Mouse (Mus musculus) layer of hippocampus, adult 6 months (tissue): ENCODE data around the gene Mrgprb4. TPM values are rescaled to one million over a fixed set of nuclear protein-coding genes. Genes with fewer than 3 reads are reported as not detected.

Experiments used
- long read RNA-seq, 2 experiments: library from polyadenylated mRNA; unstranded; transcript quantifications; one replicate each; pipeline ENCODE4 v2.0.0; 2019 to 2020
- polyA plus RNA-seq: library from polyadenylated mRNA; unstranded; fragments of <200 nt; fragmentation: Nextera tagmentation; gene quantifications from 2 replicates; pipeline ENCODE4 v1.2.3, GENCODE M21; 2021

Gene Mrgprb4
- not detected in 2 replicates for polyA plus RNA-seq
- long read RNA-seq, experiment 1, result 0 reads
- long read RNA-seq, experiment 2, result 0 reads

DNA sequence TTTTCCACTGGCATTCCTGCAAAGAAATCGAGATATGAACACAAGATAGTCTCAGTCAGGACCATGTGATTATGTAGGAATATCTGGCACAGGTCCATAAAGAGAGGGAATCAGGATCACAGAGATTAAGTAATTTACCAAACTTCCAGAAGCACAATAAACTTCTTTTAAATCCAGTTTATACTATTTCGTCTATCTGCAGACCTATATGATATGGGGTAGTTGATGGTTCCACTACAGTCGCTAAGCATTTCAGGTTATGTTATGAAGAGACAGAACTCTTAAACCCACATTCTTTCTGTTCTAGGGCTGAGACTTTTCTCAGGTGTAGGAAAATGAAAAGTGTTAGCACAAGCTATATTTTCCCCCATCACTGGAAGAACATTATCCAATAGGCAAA, at the start of gene Mrgprb4:
Gene Mrgprb4, minus strand, starts transcription at position 101 of the 400 bp plus-strand sequence.

DNA sequence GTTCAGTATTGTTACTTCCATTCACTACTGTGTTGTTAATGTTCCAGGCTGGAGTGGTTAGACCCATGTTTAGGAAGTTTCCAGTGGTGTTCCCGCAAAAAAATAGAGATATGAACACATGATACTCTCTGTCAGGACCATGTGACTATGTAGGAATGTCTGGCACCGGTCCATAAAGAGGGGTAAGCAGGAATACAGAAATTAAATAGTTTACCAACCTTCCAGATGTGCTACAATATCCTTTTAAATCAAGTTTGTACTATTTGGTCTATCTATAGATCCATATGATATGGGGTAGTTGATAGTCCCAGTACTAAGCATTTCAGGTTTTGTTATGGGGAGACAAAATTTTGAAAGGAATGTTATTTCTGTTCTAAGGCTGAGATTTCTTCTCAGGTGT, 30.2 kb downstream of the Mrgprb4 start, which contains the start of gene Mrgprb5:
Gene Mrgprb5, minus strand, starts transcription at position 101 of the 400 bp plus-strand sequence.

Other genes starting within 250 kb of the Mrgprb4 start
- not detected in 2 replicates for gene Mrgpra4, start 217.2 kb downstream of the Mrgprb4 start, polyA plus RNA-seq
- gene Mrgprx1, start 171.7 kb downstream of the Mrgprb4 start, polyA plus RNA-seq, result not detected in 2 replicates
- not detected in 2 replicates for gene Mrgprb5, start 30.3 kb downstream of the Mrgprb4 start, polyA plus RNA-seq
- gene Mrgprb8, start 189.2 kb upstream of the Mrgprb4 start, polyA plus RNA-seq, result not detected in 2 replicates